Mouse (Mus musculus): Measurements from ENCODE around the gene Gm42906. TPM values are rescaled to one million over a fixed set of nuclear protein-coding genes. Genes with fewer than 3 reads are reported as not detected.

Gene Gm42906
- 0.66 TPM in 1 of 2 replicates, not detected in the other for polyA plus RNA-seq (2015; fragmentation: Nextera tagmentation; extraction: Ambion mirVana)

DNA sequence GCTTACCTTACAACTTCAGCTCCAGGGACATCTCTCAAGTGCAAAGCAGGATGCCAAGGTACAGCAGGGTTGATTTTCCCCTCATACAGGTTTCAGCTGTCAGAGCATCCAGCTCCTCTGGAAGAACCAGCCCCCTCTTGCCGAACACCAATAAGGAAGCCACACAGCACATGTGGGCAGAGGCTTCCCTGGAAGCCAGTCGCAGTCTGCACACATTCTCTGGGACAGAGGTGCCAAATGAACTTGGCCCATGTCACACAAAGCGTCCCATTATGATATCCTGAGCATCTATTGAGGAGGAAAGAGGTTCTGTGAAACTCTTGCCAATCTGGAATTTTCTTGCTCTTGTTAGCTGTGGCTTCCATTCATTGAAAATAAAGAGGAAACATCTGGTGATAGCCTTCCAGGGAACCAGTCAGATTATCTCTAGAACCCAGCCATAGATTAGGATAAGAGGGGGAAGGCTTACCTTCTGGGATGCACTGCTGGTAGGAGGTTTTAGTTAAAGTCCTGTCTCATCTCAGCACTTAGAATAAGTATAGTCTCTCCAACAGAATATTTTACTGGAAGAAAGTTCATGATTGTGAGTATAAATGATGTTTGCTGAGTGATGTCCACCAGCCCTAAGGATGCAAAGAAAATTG is at the start of gene Gm42906:
Gm42906 (minus strand) TSS at position 51 of the 644 bp plus-strand sequence.
- no peaks in the 10 kb centered on the region for H3K9me3 ChIP-seq (ENCODE audit: low read length)

DNA sequence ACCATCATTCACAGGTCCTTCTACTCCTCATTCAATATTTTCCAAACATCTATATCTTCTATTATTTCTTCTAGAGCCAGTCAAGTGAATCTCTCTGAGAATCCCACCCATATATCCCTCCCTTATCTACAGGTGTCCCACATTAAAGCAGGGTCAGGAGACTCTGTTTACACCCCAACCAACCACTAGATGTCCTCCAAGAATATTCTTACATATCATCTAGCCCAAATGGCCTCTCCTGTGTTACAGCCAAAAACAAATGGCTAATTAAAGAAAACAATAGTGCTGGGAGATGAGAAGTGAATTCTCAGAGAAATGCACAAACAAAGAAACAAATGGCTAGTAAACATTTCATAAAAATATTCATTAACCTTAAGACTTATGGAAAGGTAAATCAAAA is 17.7 kb upstream of the Gm42906 start:
- Histone ChIP-seq H3K4me1 (ENCODE audit: insufficient read depth, low read depth, low read length) (no peaks in the 10 kb centered on the region), H3K4me3 (ENCODE audit: low read depth, low read length) (no peak overlapping the region), H3K27me3 (replicated peaks; ENCODE audit: insufficient read depth, low read length) (no peaks in the 10 kb centered on the region), H3K4me2 (replicated peaks; ENCODE audit: low read depth, low read length) (no peak overlapping the region), H3K9ac (replicated peaks; ENCODE audit: low read depth) (no peak overlapping the region), H3K9me3 (ENCODE audit: low read length) (no peaks in the 10 kb centered on the region), H3K36me3 (ENCODE audit: insufficient read depth, low read length) (no peaks in the 10 kb centered on the region), H3K27ac (ENCODE audit: low read length) (no peak overlapping the region)
- TF ChIP-seq CTCF (IDR thresholded peaks at IDR 0.05) (peak; percentile 22; the same call in 1 of the 2 replicates), EP300 (IDR thresholded peaks at IDR 0.05) (no peak)
- no peak for DNase-seq (ENCODE audit: low spot score)
- ATAC-seq: no peak

More for the DNA sequence above, at the start of gene Gm42906:
- TF ChIP-seq EP300 (IDR thresholded peaks at IDR 0.05) (no peak), CTCF (IDR thresholded peaks at IDR 0.05) (no peak)
- Histone ChIP-seq H3K9ac (replicated peaks; ENCODE audit: low read depth) (no peak within 1 kb of the TSS), H3K4me3 (ENCODE audit: low read depth, low read length) (no peak within 1 kb of the TSS), H3K27me3 (replicated peaks; ENCODE audit: insufficient read depth, low read length) (no peaks in the 10 kb centered on the region), H3K36me3 (ENCODE audit: insufficient read depth, low read length) (no peaks in the 10 kb centered on the region), H3K4me2 (replicated peaks; ENCODE audit: low read depth, low read length) (no peak within 1 kb of the TSS), H3K27ac (ENCODE audit: low read length) (no peak within 1 kb of the TSS), H3K4me1 (ENCODE audit: insufficient read depth, low read depth, low read length) (no peaks in the 10 kb centered on the region)
- DNase-seq (ENCODE audit: low spot score): no peak
- 42% methylated on average over 3 of the region's 3 CpGs for WGBS
- no peak for ATAC-seq

DNA sequence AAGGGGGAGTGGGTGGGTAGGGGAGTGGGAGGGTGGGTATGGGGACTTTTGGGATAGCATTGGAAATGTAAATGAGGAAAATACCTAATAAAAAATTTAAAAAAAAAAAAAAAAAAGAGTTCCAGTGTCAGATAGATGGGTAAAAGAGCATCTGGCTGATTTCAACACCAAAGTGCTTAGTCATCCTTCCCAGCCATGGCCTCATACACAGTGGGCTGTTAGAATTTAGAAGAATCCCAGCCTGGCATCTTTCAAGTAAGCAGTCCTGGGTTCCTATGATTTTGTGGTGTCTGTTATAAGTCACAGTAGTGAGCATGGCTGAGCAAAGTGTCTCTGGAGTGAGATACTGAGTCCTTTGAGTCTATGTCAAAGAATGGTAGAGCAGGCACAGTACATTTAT is 7.1 kb upstream of the Gm42906 start:
- Histone ChIP-seq H3K4me2 (replicated peaks; ENCODE audit: low read depth, low read length) (no peak overlapping the region), H3K9ac (replicated peaks; ENCODE audit: low read depth) (no peak overlapping the region), H3K27me3 (replicated peaks; ENCODE audit: insufficient read depth, low read length) (no peaks in the 10 kb centered on the region), H3K27ac (ENCODE audit: low read length) (no peak overlapping the region), H3K36me3 (ENCODE audit: insufficient read depth, low read length) (no peaks in the 10 kb centered on the region), H3K4me3 (ENCODE audit: low read depth, low read length) (no peak overlapping the region), H3K9me3 (ENCODE audit: low read length) (no peaks in the 10 kb centered on the region), H3K4me1 (ENCODE audit: insufficient read depth, low read depth, low read length) (no peaks in the 10 kb centered on the region)
- no peak for ATAC-seq
- no peak for DNase-seq (ENCODE audit: low spot score)
- TF ChIP-seq CTCF (IDR thresholded peaks at IDR 0.05): no peak
- no peak for TF ChIP-seq EP300 (IDR thresholded peaks at IDR 0.05)

DNA sequence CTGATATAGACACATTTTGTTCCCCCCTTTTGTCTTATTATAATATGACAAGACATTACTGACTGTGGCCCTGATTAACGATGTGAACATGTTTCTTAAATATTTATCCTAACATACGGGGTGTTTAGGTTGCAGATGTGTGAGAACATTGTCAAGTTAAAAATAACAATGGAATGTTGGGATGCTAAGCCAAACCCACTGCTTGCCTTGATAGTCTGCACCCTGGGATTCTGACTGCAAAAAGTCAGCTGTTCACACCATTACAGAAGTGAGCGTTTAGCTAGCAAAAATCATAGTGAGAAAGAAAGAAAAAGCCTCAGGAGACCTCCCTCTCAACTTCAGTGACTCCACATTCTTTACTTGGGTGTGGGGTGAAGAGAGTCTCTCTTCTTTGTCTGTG is 1.5 kb downstream of the Gm42906 start:
- no peaks in the 10 kb centered on the region for H3K9me3 ChIP-seq (ENCODE audit: low read length)
- H3K4me1 ChIP-seq (ENCODE audit: insufficient read depth, low read depth, low read length): peaks cover 6% of the 10 kb centered on the region; the same call in 1 of the 2 replicates
- TF ChIP-seq CTCF (IDR thresholded peaks at IDR 0.05) (no peak), EP300 (IDR thresholded peaks at IDR 0.05) (0 out of 2 replicates have a peak, but pooled peaks have one; percentile 11)
- no peak overlapping the region for H3K27ac ChIP-seq (ENCODE audit: low read length)
- no peak overlapping the region for H3K9ac ChIP-seq (replicated peaks; ENCODE audit: low read depth)
- H3K4me3 ChIP-seq (ENCODE audit: low read depth, low read length): no peak overlapping the region
- WGBS: 42% methylated on average over 3 of the region's 3 CpGs
- no peak overlapping the region for H3K4me2 ChIP-seq (replicated peaks; ENCODE audit: low read depth, low read length)
- no peaks in the 10 kb centered on the region for H3K27me3 ChIP-seq (replicated peaks; ENCODE audit: insufficient read depth, low read length)
- DNase-seq (ENCODE audit: low spot score): peak; percentile 34
- H3K36me3 ChIP-seq (ENCODE audit: insufficient read depth, low read length): no peaks in the 10 kb centered on the region
- peak; percentile 56 for ATAC-seq

- H3K36me3 ChIP-seq (ENCODE audit: insufficient read depth, low read length): no peaks in the 10 kb centered on the region
- H3K4me2 ChIP-seq (replicated peaks; ENCODE audit: low read depth, low read length): no peak overlapping the region
- peak overlapping the region; percentile 26; the same call in 1 of the 2 replicates for H3K27ac ChIP-seq (ENCODE audit: low read length)
- H3K4me3 ChIP-seq (ENCODE audit: low read depth, low read length): no peak overlapping the region
- ATAC-seq: no peak
- TF ChIP-seq EP300 (IDR thresholded peaks at IDR 0.05) (no peak), CTCF (IDR thresholded peaks at IDR 0.05) (no peak)
- H3K4me1 ChIP-seq (ENCODE audit: insufficient read depth, low read depth, low read length): peaks cover 6% of the 10 kb centered on the region; the same call in 1 of the 2 replicates
- no peaks in the 10 kb centered on the region for H3K27me3 ChIP-seq (replicated peaks; ENCODE audit: insufficient read depth, low read length)
- DNase-seq (ENCODE audit: low spot score): no peak
- H3K9ac ChIP-seq (replicated peaks; ENCODE audit: low read depth): no peak overlapping the region
- 68% methylated on average over 6 of the region's 6 CpGs for WGBS
- H3K9me3 ChIP-seq (ENCODE audit: low read length): no peaks in the 10 kb centered on the region
These were observed 5.3 kb downstream of the Gm42906 start for GRCm38 (mm10) chr5:151422692-151423091.

DNA sequence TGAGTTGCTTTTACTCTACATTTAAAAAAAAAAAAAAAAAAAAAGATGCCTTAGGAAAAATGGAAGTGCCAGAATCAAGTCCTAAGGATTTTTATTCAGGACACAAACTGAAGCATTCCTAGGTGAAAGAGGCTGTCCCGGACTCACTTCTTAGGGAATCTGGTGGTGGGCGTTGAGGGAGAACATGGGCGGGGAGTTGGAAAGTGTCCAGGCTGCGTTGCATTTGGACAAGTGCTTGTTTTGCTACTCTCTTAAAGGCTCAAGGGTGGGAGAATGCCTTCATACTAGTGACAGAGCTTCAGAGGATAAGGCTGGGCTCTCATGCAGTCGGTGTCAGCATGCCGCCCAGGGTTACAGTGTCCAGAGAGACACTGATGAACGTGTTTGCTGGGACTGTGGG is 6.1 kb downstream of the Gm42906 start:
- 35% methylated on average over 7 of the region's 7 CpGs for WGBS
- Histone ChIP-seq H3K9me3 (ENCODE audit: low read length) (no peaks in the 10 kb centered on the region), H3K36me3 (ENCODE audit: insufficient read depth, low read length) (no peaks in the 10 kb centered on the region), H3K9ac (replicated peaks; ENCODE audit: low read depth) (no peak overlapping the region), H3K4me2 (replicated peaks; ENCODE audit: low read depth, low read length) (no peak overlapping the region), H3K4me1 (ENCODE audit: insufficient read depth, low read depth, low read length) (peaks cover 6% of the 10 kb centered on the region; the same call in 1 of the 2 replicates), H3K27me3 (replicated peaks; ENCODE audit: insufficient read depth, low read length) (no peaks in the 10 kb centered on the region), H3K27ac (ENCODE audit: low read length) (no peak overlapping the region), H3K4me3 (ENCODE audit: low read depth, low read length) (no peak overlapping the region)
- TF ChIP-seq EP300 (IDR thresholded peaks at IDR 0.05) (no peak), CTCF (IDR thresholded peaks at IDR 0.05) (no peak)
- ATAC-seq (no peak), DNase-seq (ENCODE audit: low spot score) (no peak)

Measured in lung, postnatal 0 days (tissue).